Mouse (Mus musculus): ENCODE measurements around the gene Tmem191c.

The Tmem191c gene

GRCm38 (mm10) chr16:17331855-17332254, 56.0 kb downstream of the Tmem191c start:
- DNase-seq: no peak

All from kidney, postnatal 4 days (tissue).